Mouse (Mus musculus) layer of hippocampus, postnatal 10 days (tissue): ENCODE results near the gene Epo. TPM values are rescaled to one million over a fixed set of nuclear protein-coding genes. Genes with fewer than 3 reads are reported as not detected.

Experiments used
- DNase-seq, 2 experiments: peaks; one replicate each; pipeline ENCODE4 v3.0.0; 2021; ENCODE audit warnings: low spot score in 2 of 2
- total RNA-seq, 2 experiments: library from RNA; stranded (reverse); gene quantifications; 2 replicates each; pipeline ENCODE4 v1.2.3; 2021

Gene Epo
- total RNA-seq, 2 experiments from 2014 or later, result not detected

DNA sequence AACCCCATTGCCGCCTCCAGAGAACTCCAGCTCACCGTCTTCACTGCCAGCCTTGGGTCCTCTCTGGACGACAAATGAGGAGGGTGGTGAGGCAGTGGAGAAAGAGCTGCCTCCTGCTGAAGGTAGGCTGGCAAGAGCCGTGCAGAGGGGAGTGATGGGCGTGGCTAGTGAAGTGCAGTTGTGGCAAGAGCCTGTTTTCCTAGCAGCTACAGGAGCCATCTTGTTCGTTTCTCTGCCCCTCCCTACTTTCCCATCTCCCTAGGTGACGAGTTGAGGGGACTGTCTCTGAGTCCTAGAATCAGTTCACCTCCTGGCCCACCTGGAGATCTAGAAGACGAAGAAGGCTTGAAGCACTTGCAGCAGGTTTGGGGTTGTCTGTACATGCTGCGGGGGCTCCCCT, 11.2 kb downstream of the Epo start:
- no peak for DNase-seq

DNA sequence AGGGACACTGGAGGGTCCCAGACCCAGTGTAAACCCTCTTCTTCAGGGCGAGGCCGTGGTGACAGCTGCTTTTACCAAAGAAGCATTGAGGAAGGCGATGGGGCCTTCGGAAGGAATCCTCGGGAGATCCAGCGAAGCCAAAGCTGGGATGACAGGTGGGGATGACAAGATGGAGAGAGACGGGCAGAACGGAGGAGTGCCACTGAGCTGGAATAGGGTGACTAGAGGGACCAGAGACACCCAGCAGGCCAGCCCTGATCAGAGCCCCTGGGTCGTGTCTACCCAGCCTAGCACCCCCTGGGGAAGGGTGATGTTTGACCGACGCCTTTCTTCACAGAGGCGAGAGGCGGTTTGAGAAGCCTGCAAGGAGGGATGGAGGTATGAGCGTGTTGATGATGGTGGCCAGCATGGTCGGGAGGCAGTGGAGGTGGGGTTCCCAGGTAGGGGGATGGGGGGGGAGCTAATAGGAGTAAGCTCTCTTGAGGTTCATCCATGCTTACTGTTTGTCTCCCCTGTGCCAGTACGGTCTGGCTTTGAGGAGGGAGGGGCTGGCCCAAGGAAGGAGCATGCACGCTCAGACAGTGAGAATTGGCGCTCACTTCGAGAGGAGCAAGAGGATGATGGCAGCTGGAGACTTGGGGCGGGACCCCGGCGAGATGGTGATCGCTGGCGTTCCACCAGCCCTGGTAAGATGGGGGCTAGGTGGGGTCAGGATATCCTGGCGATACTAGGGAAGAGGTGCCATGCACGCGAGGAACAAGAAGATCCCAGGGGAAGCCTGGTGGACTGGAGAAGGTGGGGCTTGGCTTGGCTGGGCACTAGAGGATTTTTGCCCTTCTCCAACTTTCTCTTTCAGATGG, 13.1 kb downstream of the Epo start:
- DNase-seq, result no peak

DNA sequence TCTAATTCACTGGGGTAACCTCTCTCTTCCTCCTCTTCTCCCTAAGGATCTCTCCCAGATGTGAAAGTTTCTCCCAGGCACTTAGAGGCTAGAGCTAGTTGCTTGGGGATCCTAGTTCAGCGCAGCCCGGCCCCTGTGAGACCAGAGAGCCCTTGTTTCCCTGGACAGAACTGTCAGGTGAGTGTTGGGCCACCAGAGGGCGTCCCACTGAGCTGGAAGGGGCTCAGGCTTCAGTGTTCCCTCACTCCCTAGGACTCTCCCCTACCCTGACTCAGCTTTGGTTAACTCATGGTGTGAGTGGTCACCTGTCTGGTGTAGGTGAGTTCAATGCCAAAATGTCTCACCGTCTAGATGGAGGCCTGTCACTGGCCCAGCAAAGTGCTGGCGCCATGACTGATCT, 14.6 kb downstream of the Epo start, which contains the start of gene Gigyf1:
Gigyf1 (plus strand) TSS at position 113 of the 400 bp plus-strand sequence.
- DNase-seq, result peak; percentile 48 to 50

DNA sequence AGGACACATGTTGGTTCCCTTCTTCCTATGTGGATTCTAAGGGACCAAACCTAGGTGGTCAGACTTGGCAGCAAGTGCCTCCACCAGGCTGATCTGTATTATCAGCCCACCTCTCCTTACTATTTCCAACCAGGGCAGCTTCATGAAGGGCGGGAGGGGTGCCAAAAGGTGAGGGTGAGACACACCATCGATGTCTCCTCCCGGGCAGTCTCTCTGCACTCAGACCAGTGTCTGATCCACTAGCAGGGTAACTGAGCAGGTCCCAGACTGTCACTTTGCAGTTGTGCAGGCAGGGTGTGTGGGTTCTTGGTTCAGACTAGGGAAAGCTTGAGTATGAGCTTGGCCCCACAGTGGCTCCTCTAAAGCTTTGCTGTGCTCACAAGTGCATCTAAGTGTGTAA, 18.2 kb downstream of the Epo start:
- DNase-seq, result no peak

DNA sequence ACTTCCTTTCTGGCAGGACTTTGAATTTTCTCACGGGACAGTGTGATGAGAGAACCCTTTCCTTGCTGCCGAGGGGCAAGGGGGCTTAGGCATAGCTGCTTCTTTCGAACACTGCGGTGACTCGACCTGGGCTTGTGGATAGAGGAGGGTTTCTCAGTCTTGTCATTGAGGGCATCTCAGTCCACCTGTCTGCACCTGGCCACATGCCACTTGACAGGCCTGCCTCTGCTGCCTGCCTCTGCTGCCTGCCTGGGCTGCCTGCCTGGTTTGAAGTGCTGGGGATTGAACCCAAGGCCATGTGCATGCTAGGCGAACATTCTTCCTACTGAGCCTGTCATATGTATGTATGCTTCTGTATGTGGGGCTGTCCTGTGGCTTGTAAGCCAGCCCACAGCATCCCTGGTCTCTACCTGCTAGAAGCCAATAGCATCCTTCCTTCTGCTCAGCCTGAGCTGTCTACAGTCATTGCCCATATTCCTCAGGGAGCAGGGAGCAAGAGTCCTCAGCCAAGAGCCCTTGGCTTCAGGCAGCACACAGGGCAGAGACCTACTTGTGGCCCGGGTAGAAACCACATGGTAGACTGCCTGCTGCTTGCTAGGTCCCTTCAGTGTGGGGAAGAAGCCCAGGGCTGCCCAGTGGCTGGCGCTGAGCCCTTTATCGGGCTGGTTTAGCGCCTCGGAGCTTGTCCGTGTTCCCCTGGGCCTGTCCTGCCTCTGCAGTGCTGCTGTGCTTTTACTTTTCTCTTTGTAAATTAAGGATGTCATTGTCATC, 18.9 kb downstream of the Epo start:
- DNase-seq, result no peak

DNA sequence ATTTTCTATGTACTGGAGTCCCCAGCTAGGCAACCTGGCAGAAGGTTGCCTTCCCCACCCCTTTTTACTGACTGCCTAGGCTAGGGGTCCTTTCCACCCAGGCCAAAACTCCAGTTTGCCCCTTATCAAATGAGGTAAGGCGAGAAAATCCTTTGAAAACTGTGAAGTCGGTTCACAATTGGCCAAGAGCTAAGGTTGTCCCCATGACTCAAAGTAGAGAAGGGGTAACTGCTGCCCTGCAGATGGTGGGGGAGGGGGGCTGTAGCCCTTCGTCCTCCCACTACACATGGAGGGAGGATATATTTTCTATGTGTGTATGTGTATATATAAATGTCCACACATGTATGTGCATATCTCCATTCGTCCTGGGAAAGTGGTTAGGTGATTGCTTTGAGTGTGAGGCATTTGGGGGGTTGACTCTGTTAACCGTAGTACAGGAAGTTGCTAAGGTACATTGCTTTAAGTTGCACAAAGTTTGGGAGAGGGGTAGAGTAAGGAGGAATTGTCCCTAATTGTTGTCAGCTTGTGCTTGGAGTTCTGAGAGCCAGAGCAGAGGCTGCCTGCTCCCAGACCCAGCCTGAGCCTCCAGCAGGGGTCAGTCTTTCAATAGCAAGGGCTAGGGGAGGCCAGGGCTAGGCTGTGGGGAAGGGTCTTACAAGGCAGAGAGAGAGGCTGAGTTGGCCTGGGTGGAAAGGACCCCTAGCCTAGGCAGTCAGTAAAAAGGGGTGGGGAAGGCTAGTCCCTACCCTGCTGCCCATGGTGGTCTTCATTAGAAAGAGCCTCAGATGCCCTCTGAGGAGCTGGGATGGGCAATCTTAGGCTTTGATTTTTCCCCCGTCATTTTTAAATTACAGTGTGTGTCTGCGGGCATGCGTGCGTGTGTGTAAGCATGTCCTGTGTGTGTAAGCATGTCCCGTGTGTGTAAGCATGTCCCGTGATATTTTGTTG, 19.9 kb downstream of the Epo start:
- peak in 1 of 2 experiments; percentile 54 for DNase-seq

DNA sequence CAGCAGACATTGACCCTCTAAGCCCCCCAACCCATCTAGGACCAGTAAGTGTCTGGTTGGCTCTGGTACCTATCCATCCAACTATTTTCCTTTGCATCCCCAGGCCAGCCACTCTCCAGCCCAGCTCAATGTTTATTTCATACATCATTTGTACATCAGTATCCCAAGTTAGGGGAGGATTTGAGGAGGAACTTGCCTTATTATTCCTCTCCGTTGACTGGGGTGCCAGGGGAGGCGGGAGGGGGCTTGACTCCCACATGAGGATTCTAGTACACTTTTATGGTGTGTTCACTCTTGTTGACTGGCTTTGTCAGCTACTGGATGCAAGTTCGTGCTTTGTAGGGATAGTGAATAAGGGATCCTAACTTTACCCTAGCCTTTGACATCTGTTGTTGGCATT, 21.3 kb downstream of the Epo start:
- peak in 1 of 2 experiments; percentile 12 for DNase-seq

DNA sequence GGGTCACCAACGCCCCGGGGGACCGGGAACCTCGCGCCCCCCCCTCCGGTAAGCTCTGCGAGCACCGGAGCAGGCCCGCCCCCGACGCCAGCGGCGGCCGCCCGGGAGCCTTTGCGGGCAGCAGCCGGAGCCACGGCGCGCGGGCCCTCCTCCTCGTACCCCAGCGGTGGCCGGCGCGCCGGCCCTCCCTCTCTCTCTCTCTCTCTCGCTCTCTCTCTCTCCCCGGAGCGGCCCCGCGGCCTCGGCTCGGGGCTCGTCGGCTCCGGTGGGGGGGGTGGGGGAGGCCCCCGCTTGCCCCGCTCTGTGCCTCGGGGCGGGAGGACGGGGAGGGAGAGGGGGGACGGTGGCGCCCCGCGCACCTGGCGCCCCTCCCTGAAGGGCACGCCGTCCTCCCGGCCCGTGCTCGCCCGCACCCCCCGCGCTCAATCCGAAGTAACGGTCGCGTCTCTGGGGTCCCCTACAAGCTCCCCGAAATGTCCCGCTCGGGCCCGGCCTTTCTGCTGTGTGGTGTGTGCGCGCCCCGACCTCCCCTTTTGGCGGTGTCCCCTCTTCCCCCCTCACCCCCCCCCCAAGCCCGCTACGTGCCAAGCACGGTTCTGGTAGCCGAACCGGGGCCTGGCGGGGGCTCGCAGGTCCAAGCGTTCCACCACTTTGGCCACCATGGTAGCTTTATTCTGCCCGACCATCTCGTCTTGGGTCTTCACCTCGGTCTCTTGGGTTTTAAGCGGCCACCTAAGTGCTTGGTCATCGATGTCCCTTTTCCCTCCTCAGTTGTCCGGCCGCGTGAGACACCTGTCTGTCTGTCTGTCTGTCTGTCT, 22.3 kb downstream of the Epo start:
- DNase-seq, result peak; percentile 40 to 47

DNA sequence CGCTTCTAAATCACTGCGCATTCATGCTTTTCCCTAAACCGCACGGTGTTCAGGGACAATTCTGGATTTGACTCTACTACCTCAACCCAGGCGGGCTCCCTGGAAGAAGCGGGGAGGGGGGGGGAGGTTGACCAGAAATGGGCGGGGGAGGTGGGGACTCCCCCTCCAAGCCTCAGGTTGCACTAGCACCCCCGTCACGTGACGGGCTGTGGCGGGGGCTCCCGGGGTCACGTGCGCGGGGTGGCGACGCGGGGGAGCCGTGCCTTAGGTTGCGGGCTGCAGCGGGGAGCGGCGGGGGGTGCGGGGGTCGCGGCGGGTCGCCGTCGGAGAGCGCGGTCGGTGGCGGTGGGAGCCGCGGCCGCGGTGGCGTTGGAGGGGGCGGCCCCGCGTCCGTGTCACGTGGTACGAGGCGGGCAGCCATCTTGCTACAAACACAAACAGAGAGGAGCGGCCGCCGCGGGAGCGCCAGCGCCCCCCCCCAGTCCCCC, 23.0 kb downstream of the Epo start:
- peak; percentile 80 to 87 for DNase-seq

DNA sequence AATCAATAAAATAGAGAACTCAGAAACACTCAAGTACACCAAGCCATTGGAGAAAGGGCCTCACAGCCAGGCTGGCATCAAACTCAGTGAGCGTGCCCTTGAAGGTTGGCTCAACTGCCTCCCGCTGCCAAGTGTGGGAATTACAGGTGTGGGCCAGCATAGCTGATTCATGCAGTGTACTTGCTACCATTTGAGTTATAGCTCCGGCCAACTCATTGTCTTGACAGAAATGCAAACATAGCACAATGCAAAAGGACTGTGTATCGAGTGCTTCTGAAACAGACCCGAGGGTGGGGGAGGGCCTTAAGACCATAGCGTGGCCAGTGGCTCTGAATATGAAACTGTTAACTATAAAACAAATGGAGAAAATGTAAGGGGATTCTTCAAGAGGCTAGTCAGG, 29.0 kb downstream of the Epo start:
- DNase-seq, result peak in 1 of 2 experiments; percentile 15

DNA sequence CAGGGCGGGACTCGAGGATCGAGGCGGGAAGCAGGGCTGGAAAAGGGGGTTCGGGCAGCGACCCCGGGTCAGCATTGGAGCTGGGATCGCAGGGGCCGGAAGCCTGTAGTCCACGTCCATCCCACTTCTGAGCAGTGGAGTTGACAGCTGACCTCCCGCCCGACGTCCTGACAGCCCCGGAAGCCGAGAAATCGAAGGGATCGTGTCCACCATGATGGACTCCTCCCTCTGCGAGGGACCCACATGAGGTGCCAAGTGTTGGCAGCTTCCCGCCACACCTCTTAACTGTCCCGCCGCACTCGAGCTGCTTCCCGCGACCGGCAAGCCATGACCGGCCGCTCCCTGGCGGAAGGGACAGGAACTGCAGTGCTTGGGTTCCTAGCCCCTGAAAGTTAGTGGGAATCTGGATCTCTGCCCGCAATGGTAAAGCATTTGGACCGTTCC, 30.4 kb downstream of the Epo start:
- peak; percentile 83 to 89 for DNase-seq

DNA sequence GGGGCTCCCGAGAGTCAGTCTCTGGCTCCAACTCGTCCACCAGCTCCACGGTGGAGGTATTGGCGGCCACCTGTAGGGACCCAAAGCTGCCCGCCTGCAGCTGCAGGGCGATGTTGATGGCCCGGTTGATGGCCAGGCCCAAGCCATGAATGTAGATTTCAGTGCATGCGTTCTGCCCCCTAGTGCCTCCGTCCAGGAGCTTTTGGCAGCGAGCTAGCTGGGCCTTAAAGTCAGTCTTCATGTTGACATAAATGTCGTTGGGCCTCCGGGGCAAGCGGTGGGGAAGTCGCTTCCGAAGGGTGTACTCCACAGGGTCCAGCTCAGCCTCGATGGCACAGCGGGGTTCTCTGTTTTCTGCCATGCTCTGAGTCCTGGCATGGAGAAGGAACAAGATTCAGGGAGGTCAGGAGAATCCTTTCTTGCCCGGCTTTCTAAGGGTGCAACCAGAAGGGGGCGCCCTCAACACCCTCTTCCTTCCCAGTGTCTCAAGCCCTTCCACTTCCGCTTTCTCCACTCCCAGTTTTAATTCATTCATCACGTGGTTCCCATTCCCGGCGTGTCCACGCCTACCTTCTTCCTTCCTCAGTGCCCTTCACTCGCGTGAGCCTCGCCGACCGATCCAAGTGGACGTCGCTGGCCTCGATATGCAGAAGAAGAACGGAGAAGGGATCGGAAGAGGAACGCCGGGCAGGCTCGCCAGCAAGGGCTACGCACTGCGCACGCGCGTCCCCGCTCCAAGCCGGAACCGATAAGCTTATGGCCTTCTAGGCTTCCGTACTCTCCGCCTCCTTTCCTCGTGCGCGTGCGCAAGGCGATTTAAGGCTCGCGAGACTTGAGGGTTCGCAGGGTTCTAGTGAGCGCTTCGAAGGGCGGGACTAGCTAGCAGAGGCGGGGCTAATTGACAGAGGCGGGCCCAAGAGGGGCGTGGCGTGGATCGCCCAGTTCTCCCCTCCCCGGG, 31.1 kb downstream of the Epo start, which contains the start of gene Pop7:
Pop7 (minus strand) TSS at position 810 of the 958 bp plus-strand sequence.
- DNase-seq, result peak; percentile 100

DNA sequence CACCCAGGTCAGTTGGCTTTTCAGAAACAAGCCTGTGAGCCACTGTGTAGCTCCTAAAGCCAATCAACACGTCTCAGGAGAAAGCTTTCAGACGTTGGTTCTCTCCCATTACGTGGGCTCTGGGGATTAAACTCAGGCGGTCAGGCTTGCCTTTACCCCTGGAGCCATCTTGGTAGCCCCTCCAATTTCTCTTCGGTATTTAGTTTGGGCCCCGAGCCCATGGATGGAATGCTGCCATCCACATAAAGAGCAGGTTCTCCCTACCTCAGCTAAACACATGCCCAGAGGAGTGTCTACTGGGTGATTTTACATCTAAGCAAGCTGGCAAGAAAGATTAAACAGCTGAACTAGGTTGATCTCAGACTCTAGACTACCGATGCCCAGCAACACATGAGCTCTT, 32.9 kb downstream of the Epo start:
- no peak for DNase-seq

DNA sequence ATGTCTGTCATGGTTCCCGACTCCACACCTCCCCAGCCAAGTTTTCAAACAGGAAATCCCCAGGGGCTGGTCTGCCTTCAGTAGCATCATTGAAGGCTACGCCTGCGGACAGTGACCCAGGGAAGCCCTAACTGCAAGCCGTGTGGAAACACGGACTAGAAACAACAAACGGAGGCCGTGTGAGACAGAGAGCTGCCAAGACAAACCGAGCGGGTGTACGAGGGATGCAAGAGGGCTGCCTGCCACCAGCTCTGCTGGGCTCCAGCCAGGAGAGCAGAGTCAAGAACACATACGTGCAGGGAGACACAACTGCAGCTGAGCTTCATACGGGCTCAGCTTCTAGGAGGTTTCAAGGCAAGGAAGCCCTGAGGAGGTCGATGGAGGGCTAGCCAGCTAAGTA, 39.2 kb downstream of the Epo start:
- no peak for DNase-seq

DNA sequence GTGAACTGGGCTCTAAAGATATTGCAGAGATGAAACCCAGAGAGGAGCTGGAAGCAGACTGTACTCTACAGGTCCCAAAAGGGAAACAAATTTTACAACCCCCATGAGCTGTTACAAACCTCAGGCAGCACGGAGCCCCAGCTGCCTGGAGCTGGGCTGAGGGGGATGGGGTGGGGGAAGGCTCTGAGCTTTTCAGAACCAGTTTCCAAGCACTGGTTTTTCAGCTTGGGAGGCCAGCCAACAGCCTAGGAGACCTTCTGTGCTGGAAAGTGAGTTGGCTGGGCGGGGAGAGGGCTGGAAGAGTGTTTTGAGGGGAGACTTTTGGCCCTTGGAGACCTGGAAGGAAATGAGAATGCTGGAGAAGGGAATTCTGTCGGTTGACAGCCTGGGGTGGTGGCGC, 41.5 kb downstream of the Epo start:
- peak; percentile 55 to 67 for DNase-seq

DNA sequence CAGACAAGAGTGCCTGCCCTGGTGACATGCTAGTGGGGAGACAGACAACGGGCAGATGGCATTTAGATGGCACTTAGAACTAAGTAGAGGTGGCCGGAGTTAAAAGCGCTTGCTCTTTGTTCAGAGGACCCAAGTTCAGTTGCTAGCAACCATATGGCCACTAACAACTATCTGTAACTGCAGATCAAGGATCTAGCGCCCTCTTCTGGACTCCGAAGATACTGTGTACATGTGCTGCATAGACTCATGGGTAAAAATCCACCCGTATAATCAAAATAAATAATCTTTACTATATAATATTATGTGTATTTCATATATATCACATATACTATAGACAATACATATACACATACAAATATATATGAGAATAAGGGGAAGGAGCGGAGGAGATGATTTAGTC, 45.4 kb downstream of the Epo start:
- DNase-seq, result no peak

DNA sequence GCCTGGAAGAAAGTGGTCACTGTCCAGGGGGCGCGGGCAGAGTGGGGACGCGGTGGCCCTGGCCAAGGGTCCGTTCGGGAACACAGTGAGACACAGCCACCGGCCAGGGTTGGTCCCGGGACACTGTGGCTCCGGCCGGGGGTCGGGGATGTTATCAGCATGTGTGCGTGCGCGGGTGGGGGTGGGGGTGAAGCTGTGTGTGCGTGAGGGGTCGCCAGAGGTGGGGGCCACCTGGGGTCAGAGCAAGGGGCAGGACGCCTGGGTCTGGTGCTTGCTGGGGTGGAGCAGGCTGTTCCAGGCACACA, 47.2 kb downstream of the Epo start:
- no peak for DNase-seq

DNA sequence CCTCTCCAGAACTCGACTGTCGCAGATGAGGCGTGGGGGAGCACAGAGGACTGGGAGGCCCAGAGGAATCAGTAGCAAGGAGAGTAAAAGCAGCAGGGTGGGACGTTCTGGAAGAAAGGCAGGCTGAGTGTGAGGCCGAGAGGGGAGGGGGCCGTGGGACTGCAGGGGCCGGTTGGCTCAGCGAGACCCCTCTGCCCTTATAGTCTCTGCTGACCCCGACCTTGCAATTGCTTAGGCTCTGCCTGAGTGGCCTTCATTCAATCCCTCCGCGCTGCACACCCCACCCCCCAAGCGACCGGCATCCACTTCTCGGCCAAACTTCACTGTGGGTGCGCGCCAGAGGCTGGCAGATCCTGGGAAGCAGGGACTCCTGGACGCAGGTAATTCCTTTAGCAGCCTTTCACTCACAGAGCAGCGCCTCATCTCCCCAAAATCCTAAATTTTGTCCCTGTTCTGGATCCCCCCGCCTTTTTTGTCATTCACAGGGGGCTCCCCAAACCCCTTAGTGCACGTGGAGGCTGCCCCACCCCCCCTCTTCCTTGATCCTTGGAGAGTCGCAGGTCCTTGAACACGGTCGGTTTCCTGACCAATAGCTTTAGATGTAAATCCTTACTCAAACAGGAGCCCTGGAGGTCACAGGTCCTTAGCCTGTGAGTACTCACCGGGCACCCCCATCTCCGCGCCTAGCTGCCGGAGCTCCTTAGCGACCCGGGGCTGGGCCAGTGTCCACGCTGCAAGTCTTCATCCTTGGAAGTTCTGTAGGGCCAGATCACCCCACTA, 47.8 kb downstream of the Epo start:
- DNase-seq, result no peak
